Mouse (Mus musculus) kidney, adult 2 months (tissue): ENCODE results near the gene Ror1.

ENCODE experiments used
- CTCF ChIP-seq: fragments of 200-500 bp; conservative IDR thresholded peaks from 2 replicates; pipeline ENCODE4 v1.5.1; 2011; ENCODE audit warnings: low read depth, mild to moderate bottlenecking, control low read depth, low read length, moderate library complexity, mixed read lengths; ENCODE audit not compliant: insufficient read depth, insufficient read length
- POLR2A ChIP-seq: fragments of 200-500 bp; IDR thresholded peaks from one replicate; pipeline ENCODE4 v1.6.1; 2011; ENCODE audit warnings: low read depth, low read length, control low read depth

DNA sequence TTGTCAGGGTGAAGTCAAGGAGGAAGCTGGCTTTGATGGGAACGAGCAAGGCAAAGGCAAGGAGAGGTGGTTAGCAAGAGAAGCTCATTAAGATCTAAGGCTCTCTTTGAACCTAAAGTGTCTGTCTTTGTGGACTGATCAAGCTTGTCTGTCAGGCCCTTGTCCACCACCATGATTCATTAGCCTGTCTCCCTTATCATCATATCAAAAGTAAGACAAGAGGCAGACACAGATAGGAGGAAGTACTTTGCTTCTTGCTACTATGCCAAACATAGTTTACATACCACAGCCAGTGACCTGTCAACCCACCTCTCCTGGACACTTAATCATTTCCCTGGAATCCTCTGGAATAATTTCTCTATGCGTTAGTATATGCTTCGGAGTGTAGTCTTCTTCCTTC, 121.0 kb downstream of the Ror1 start:
- TF ChIP-seq CTCF: no peak
- TF ChIP-seq POLR2A: no peak
